Mouse (Mus musculus) cortical plate, adult 2 months (tissue): ENCODE data around the gene H2-DMa.

Experiments
- CTCF ChIP-seq: fragments of 200-500 bp; IDR thresholded peaks from 2 replicates; pipeline ENCODE4 v1.5.1; 2011; ENCODE audit warnings: mild to moderate bottlenecking, control low read depth, low read length; ENCODE audit not compliant: insufficient read depth; ENCODE audit errors: extremely low read depth
- POLR2A ChIP-seq: fragments of 200-500 bp; IDR thresholded peaks from 2 replicates; pipeline ENCODE4 v1.6.1; 2011; ENCODE audit warnings: mild to moderate bottlenecking, low read length, control low read depth; ENCODE audit not compliant: insufficient read depth; ENCODE audit errors: extremely low read depth

- peak; percentile 59; the same call in 1 of the 2 replicates for TF ChIP-seq POLR2A
- no peak for TF ChIP-seq CTCF
Measured at GRCm38 (mm10) chr17:34122188-34122984, 3.0 kb downstream of the H2-DMa start, which contains the start of gene Brd2.
